Mouse (Mus musculus) CD4-positive naive resting alpha-beta T cell, adult 76 days (primary cell): ENCODE measurements around the gene Actbl2. TPM values are rescaled to one million over a fixed set of nuclear protein-coding genes. Genes with fewer than 3 reads are reported as not detected.

Experiments
- total RNA-seq: library from RNA; stranded (reverse); gene quantifications from one replicate; pipeline ENCODE4 v1.2.4, GENCODE M21; 2023

Actbl2 gene
- total RNA-seq = not detected

GRCm38 (mm10) chr13:111254713-111255112 is at the start of gene Actbl2:
TSS of gene Actbl2 (plus strand) at chr13:111255013.

Other genes starting within 250 kb of the Actbl2 start
- 145 TPM for gene Gpbp1, start 235.1 kb downstream of the Actbl2 start, total RNA-seq